Mouse (Mus musculus) T-helper 1 cell (primary cell): ENCODE data around the gene Pfdn5.

Source experiments
- in situ Hi-C: fragments of 300-600 bp; cut with MboI, MseI; formaldehyde crosslinking; loops from one replicate; pipeline ENCODE4 v1.15.1; 2025; ENCODE audit warnings: high pct_unique_total_duplicates

Pfdn5 gene

DNA sequence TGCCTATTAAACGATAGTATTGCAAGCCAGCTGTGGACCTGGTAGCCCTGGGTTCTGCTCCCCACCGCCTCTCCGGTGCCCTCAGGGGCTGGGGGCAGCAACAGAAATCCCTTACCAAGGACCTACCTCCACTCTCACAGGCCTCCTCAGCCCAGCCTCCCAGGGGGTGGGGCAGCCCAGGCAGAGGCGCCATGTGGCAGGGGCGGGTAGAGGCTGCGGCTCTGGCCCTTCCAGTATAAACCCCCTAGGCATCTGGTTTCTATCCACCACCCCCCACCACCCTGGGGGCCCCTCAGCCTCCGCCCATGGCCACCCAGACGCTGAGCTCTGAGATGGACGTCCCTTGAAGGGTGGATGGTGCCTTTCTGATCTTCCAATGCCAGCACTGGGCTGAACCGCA is 44.8 kb downstream of the Pfdn5 start:
- in situ Hi-C loops: loop anchor here (5.0 kb wide), 1 partner anchor 33 kb away; no protein-coding TSS in a partner anchor

GRCm38 (mm10) chr15:102376453-102377162 is 50.7 kb downstream of the Pfdn5 start:
- in situ Hi-C loops: loop anchor here (5.0 kb wide), 1 partner anchor 71 kb away; the partner anchor contains the start of gene Amhr2

DNA sequence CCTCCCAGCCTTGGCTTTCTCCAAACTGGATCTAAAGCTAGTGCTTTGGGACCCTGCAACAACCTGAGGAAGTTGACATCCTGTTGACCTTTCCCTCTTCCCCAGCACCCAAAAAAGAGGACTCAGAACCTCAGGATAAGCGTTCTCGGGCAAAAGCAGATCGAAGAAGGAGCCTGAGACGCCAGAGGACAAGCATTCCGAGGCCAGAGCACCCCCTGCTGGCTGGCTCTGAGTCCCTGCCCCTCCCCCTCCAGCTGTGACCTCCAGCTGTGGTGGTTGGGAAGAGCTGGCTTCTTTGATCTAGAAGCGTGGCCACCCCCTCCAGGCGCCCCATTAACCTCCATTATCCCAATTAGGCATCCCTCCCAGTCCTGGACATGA is 51.2 kb downstream of the Pfdn5 start:
- in situ Hi-C loops: loop anchor here (5.0 kb wide), 1 partner anchor 70 kb away; the partner anchor contains the start of gene Amhr2

- in situ Hi-C loops: loop anchor here (5.0 kb wide), 1 partner anchor 69 kb away; the partner anchor contains the start of gene Amhr2
Observed at GRCm38 (mm10) chr15:102377810-102378262, 51.9 kb downstream of the Pfdn5 start.
